Mouse (Mus musculus): ENCODE data around the gene Dpf1.

- TF ChIP-seq GATA1 (IDR thresholded peaks at IDR 0.05; ENCODE audit: low read length) (no peak), TAL1 (IDR thresholded peaks at IDR 0.05; ENCODE audit: low read length) (no peak)
Observed at GRCm38 (mm10) chr7:29306108-29306507, 2.4 kb downstream of the Dpf1 start.

Data from erythroblast, embryonic 14.5 days (primary cell).